Mouse (Mus musculus) ES-CJ7 (cell line): Measurements from ENCODE around the gene Elof1.
A peak's percentile ranks its signal among the peaks of the same experiment; 100 is the strongest.
"Not testable (repeated sequence)": the region's sequence is repeated elsewhere in the genome, so short reads cannot be mapped to it uniquely, and the experiment has no call there.

Experiments
- DNase-seq: peaks from one replicate; pipeline ENCODE4 v3.0.0; 2011; ENCODE audit warnings: low read depth, low spot score

Gene Elof1

GRCm38 (mm10) chr9:22095854-22096307 lies 21.1 kb downstream of the Elof1 start:
- DNase-seq, result peak; percentile 66

- no peak for DNase-seq
Observed at GRCm38 (mm10) chr9:22092746-22093145, 24.2 kb downstream of the Elof1 start.

DNA sequence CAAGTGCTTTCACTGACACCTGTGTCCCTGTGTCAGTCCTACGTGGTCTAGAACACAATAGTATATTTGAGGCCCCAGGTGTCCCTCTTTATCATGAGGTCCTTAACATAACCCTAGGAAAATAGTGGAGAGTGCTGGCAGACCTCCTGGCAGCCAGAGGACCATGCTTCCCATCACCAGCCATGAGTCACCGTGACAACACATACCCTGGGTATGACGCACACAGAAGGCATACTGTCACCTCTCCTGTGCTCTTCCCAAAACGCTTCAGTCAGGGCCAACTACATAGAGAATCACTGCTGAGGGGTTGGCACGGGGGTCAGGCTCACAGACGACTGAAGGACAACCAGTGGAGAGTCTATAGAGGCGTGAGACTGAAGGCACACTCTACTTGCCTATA lies 27.0 kb downstream of the Elof1 start:
- DNase-seq, result no peak

- DNase-seq, result peak; percentile 46
Observed at GRCm38 (mm10) chr9:22089281-22089680, 27.7 kb downstream of the Elof1 start.

- no peak for DNase-seq
Observed at GRCm38 (mm10) chr9:22087034-22087618, 29.8 kb downstream of the Elof1 start.

GRCm38 (mm10) chr9:22086012-22086411 lies 31.0 kb downstream of the Elof1 start:
- no peak for DNase-seq

- DNase-seq, result peak; percentile 95
Observed at GRCm38 (mm10) chr9:22085022-22085834, 31.7 kb downstream of the Elof1 start, which contains the start of gene Ecsit. Gene Ecsit (minus strand): TSS chr9:22085438.

DNA sequence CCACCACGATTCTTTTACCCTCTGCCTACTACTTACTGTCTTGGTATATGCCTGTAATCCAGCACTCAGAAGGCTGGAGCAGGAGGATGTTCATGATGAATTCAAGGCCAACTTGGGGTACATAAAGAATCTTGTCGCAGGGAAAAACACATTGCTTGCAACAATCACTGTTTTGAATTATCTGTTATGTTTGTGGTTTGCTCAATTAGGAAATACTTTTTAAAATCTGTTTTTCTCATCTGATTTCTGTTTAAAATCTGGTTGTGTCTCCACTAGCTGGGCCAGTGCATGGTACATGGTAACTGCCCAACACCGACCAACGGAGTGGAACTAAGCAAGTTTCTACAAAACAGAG lies 32.3 kb downstream of the Elof1 start:
- DNase-seq, result no peak

- DNase-seq, result peak; percentile 56
Observed at GRCm38 (mm10) chr9:22076223-22076622, 40.7 kb downstream of the Elof1 start.

GRCm38 (mm10) chr9:22075778-22076177 lies 41.2 kb downstream of the Elof1 start:
- not testable (repeated sequence) for DNase-seq

- no peak for DNase-seq
Observed at GRCm38 (mm10) chr9:22072276-22072675, 44.7 kb downstream of the Elof1 start.

DNA sequence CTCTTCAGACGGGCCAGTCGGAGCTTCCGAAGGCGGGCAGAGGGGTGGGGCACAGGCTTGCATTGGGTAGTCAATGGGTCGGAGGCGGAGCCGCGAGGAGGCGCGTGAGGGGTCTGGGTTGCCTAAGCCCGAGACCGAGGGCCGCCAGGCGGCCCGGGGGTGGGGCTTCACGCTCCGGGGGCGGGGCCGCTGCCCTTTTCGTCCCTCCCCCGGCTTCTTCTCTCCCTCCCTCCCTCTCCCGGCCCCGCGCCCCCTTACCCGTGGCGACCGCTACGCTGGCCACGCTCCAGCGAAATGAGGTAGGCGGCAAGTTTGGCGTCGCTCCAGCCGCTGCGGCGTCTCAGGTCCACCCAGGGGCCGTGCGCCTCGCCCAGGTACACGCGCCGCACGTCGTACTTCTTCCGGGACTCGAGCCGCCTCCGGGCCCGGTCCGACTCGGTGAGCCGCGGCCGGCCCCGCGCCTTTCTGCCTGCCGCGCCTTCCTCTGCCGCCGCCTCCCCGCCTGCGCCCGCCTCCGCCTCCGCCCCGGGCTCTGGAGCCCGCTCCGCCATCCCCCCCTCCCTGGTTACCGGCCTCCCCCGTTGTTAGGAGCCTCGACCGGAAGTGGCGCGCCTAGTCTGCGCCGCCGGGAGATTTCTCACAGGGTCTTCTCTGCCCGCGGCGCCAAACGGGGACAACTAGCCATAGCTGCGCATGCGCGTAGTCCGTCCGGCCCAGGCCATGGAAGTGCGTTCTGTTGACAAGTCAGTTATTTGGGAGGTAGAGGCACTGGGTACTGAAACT lies 46.0 kb downstream of the Elof1 start, which contains the start of the genes Gm49318 and Zfp653:
Gm49318 (minus strand) TSS at position 469 of the 783 bp plus-strand sequence.
Zfp653 (minus strand) TSS at position 586 of the 783 bp plus-strand sequence.
- DNase-seq, result peak; percentile 97

GRCm38 (mm10) chr9:22069881-22070553 lies 47.0 kb downstream of the Elof1 start:
- DNase-seq, result no peak

DNA sequence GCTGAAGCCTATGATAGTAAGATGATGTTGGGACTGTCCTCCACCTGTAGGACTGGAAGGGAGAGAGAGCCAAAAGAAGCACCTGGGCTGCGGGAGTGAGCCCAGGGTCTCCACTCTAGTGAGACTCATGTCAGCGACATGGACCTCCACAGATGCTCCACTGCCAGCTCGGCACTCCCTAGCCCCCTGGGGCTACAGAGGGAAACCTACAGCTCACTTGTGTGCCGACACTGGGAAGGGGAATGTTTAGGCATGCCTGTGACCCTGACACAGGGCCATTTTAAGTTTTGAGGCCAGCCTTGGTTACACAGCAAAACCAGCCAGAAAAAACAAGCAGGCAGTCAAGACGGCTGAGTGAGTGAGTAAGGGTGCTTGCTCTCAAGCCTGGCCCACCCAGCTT lies 49.8 kb downstream of the Elof1 start:
- no peak for DNase-seq

DNA sequence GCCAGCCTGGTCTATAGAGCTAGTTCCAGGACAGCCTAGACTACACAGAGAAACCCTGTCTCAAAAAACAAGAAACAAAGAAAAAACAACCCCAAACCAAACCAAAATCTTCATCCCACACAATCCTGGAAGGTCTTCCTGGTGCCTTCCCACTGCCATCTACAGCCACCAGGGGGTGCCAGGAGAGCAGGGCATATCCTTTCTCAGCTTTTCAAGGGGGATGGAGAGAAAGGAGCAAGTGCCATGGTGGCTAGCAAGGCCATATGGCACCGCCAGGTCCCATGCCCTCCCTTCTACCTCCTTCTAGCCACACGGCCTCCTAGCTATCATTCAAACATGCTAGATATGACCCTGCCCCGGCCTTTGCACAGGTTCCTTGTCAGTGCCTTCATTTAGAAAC lies 50.5 kb downstream of the Elof1 start:
- peak; percentile 53 for DNase-seq

GRCm38 (mm10) chr9:22065642-22066041 lies 51.3 kb downstream of the Elof1 start:
- no peak for DNase-seq

- no peak for DNase-seq
Observed at GRCm38 (mm10) chr9:22064341-22064740, 52.6 kb downstream of the Elof1 start.
